Mouse (Mus musculus) embryonic fibroblast, embryonic 13.5 days (primary cell): ENCODE data around the gene Fads2.

Experiments used
- CTCF ChIP-seq: IDR thresholded peaks from 2 replicates; pipeline ENCODE4 v1.5.1; 2011; ENCODE audit warnings: mild to moderate bottlenecking, control low read depth, low read length, moderate library complexity, borderline replicate concordance; ENCODE audit not compliant: insufficient read depth
- POLR2A ChIP-seq: IDR thresholded peaks from 2 replicates; pipeline ENCODE4 v1.6.1; 2011; ENCODE audit warnings: low read depth, mild to moderate bottlenecking, control low read depth, low read length, moderate library complexity

- TF ChIP-seq CTCF: no peak
- no peak for TF ChIP-seq POLR2A
Measured at GRCm38 (mm10) chr19:10139736-10140135, 38.2 kb upstream of the Fads2 start.
